Mouse (Mus musculus) gastrocnemius, adult 8-10 months (tissue): ENCODE data around the gene Dna2. TPM values are rescaled to one million over a fixed set of nuclear protein-coding genes. Genes with fewer than 3 reads are reported as not detected.

Experiments
- total RNA-seq, 4 experiments: library from RNA; stranded (reverse); gene quantifications; 2 replicates each; pipeline ENCODE4 v1.2.4; 2022

Gene Dna2
- total RNA-seq, 4 experiments from 2014 or later: 0.16 to 0.34 (median 0.27) TPM

Other genes starting within 250 kb of the Dna2 start
- gene Stox1, start 220.9 kb upstream of the Dna2 start, total RNA-seq: under 1 TPM; 0.12 to 0.27 (median 0.18) TPM
- gene Ccar1, start 154.7 kb upstream of the Dna2 start, total RNA-seq: 10 to 100 TPM; 18.3 to 22.5 (median 21.9) TPM
- gene Tet1, start 38.0 kb upstream of the Dna2 start, total RNA-seq: 1 to 10 TPM; 1.6 to 3.1 (median 1.7) TPM
- 10 to 100 TPM; 18.1 to 24.1 (median 22.0) TPM for gene Slc25a16, start 26.4 kb upstream of the Dna2 start, total RNA-seq
- gene Rufy2, start 33.2 kb downstream of the Dna2 start, total RNA-seq: 1 to 10 TPM; 3.8 to 5.0 (median 4.4) TPM
- gene Hnrnph3, start 77.2 kb downstream of the Dna2 start, total RNA-seq: 10 to 100 TPM; 14.6 to 19.3 (median 17.8) TPM
- gene Pbld2, start 77.3 kb downstream of the Dna2 start, total RNA-seq: 1 to 10 TPM; 2.0 to 3.5 (median 2.6) TPM
- gene Pbld1, start 113.1 kb downstream of the Dna2 start, total RNA-seq: under 1 TPM; 0.36 to 0.99 (median 0.47) TPM
- gene Atoh7, start 152.6 kb downstream of the Dna2 start, total RNA-seq: under 1 TPM in 1 of 4 experiments, not detected in 3; 0.46 TPM